Comparison of ENCODE assay signal across 17 mouse cellular contexts in the genomic region with DNA sequence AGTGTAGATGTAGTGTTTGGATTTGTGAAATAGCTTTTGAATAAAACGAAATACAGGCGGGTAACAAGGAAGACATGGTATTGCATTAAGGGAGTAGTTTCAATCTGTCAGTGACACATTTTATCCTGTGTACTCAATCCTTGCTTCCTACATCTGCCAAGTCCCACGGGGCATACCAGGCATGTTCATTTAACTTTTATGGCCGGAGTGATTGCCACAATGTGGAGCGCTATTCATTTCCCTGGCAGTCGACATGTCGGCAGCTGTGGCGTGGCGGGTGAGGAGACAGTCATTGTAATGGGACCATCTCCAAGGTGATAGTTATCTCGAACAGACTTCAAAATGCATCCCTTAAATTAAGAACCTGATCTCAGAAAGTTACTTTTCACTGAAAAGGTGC.
DNase-seq lines count a peak whose midpoint lies in the region; ATAC-seq lines count a peak whose summit lies in the region.
"Had no signal": no experiment of that assay in that cellular context is flagged by ENCODE, and none has a peak within 500 bp of the region (broad histone marks: within the 10 kb centered on the region; RNA-seq: fewer than 3 reads in every experiment).

No protein-coding gene starts in this region.

- H3K27ac ChIP-seq in hindbrain, embryonic 10.5 days: peak overlapping the region; percentile 17
- H3K27ac ChIP-seq in hindbrain, embryonic 16.5 days (ENCODE audit: low read depth, low read length): no peak overlapping the region
- H3K27ac ChIP-seq in hindbrain, embryonic 14.5 days: 0 out of 2 replicates have a peak overlapping the region, but pooled peaks have one; percentile 11

- H3K9ac ChIP-seq in hindbrain, embryonic 16.5 days (ENCODE audit: low read depth, low read length): no peak overlapping the region
- no peak overlapping the region for H3K9ac ChIP-seq in hindbrain, embryonic 14.5 days
- H3K9ac ChIP-seq: liver, postnatal 0 days had no signal

- WGBS in hindbrain, embryonic 10.5 days: 83% methylated on average over 10 of the region's 10 CpGs
- 42% methylated on average over 10 of the region's 10 CpGs for WGBS in hindbrain, embryonic 16.5 days
- 37% methylated on average over 10 of the region's 10 CpGs for WGBS in hindbrain, embryonic 14.5 days

- H3K9me3 ChIP-seq in hindbrain, embryonic 10.5 days: no peaks in the 10 kb centered on the region
- no peaks in the 10 kb centered on the region for H3K9me3 ChIP-seq in hindbrain, embryonic 16.5 days (ENCODE audit: control insufficient read depth, low read length)
- H3K9me3 ChIP-seq in hindbrain, embryonic 14.5 days (ENCODE audit: control insufficient read depth, low read length): no peaks in the 10 kb centered on the region
- H3K9me3 ChIP-seq: megakaryocyte, embryonic 14.5 days had no signal

- H3K4me1 ChIP-seq in hindbrain, embryonic 10.5 days (replicated peaks): peaks cover 29% of the 10 kb centered on the region
- no peaks in the 10 kb centered on the region; the same call in none of the 2 replicates for H3K4me1 ChIP-seq in hindbrain, embryonic 16.5 days (ENCODE audit: control insufficient read depth, insufficient read depth, low read depth, low read length)
- peaks cover 13% of the 10 kb centered on the region for H3K4me1 ChIP-seq in hindbrain, embryonic 14.5 days (replicated peaks; ENCODE audit: control insufficient read depth, insufficient read depth, low read length)
- H3K4me1 ChIP-seq: megakaryocyte, embryonic 14.5 days had no signal

- no peak overlapping the region for H3K4me3 ChIP-seq in hindbrain, embryonic 10.5 days
- H3K4me3 ChIP-seq in hindbrain, embryonic 16.5 days (ENCODE audit: low read length): no peak overlapping the region
- H3K4me3 ChIP-seq in hindbrain, embryonic 14.5 days (replicated peaks; ENCODE audit: low read length): no peak overlapping the region
- H3K4me3 ChIP-seq: megakaryocyte, embryonic 14.5 days had no signal

- H3K4me2 ChIP-seq in hindbrain, embryonic 16.5 days (ENCODE audit: low read length): no peak overlapping the region
- peak overlapping the region; percentile 12; the same call in 1 of the 2 replicates for H3K4me2 ChIP-seq in hindbrain, embryonic 14.5 days (replicated peaks)

- H3K27me3 ChIP-seq in hindbrain, embryonic 10.5 days (ENCODE audit: insufficient read depth, poor library complexity, severe bottlenecking): no peaks in the 10 kb centered on the region
- H3K27me3 ChIP-seq in hindbrain, embryonic 16.5 days (replicated peaks; ENCODE audit: control insufficient read depth, insufficient read depth, low read length): no peaks in the 10 kb centered on the region
- H3K27me3 ChIP-seq in hindbrain, embryonic 14.5 days (ENCODE audit: control insufficient read depth, insufficient read depth, low read length): no peaks in the 10 kb centered on the region
- H3K27me3 ChIP-seq: megakaryocyte, embryonic 14.5 days had no signal

- no peaks in the 10 kb centered on the region for H3K36me3 ChIP-seq in hindbrain, embryonic 10.5 days
- H3K36me3 ChIP-seq in hindbrain, embryonic 16.5 days (ENCODE audit: control insufficient read depth, insufficient read depth, low read length): no peaks in the 10 kb centered on the region
- H3K36me3 ChIP-seq in hindbrain, embryonic 14.5 days (replicated peaks; ENCODE audit: control insufficient read depth, insufficient read depth): no peaks in the 10 kb centered on the region

- DNase-seq in hindbrain, embryonic 10.5 days (ENCODE audit: low spot score): no peak
- peak; percentile 37 for DNase-seq in MN1 (ENCODE audit: low spot score)
- DNase-seq in cerebellum, postnatal 14 days: peak; percentile 56 to 57
- no peak for DNase-seq in hindbrain, embryonic 14.5 days (ENCODE audit: low spot score)
- no peak for DNase-seq in kidney, adult 8-10 months
- DNase-seq in adrenal gland, postnatal 10 days: no peak
- no peak for DNase-seq in frontal cortex, adult 2 months (ENCODE audit: extremely low spot score in 1 of 2, low spot score in 1 of 2)
- DNase-seq: gastrocnemius, postnatal 10 days; kidney, adult 18-20 months; liver; liver, postnatal 0 days; lung, postnatal 14 days; right cerebral cortex, postnatal 4 days; thymus, adult 18-20 months had no signal

- no peak for ATAC-seq in hindbrain, embryonic 16.5 days
- no peak for ATAC-seq in hindbrain, embryonic 14.5 days (ENCODE audit: low FRiP score)
- ATAC-seq: forebrain, embryonic 16.5 days; liver, postnatal 0 days had no signal

Comparison
In these comparisons a context has a peak if more than half of its experiments do, and no peak if none do; other contexts are left out.
1. DNase-seq: peak in MN1 (single experiment) and cerebellum, postnatal 14 days (2 of 2); none in hindbrain, embryonic 10.5 days (single experiment), hindbrain, embryonic 14.5 days (single experiment), kidney, adult 8-10 months (0 of 2), adrenal gland, postnatal 10 days (single experiment) and frontal cortex, adult 2 months (0 of 2).